Mouse (Mus musculus) limb, embryonic 11.5 days (tissue): ENCODE results near the gene Rai14. TPM values are rescaled to one million over a fixed set of nuclear protein-coding genes. Genes with fewer than 3 reads are reported as not detected.

ENCODE experiments used
- ATAC-seq: fragments of 200-750 bp; cut with Nextera tagmentation; 2 replicates; pipeline ENCODE4 v1.8.0; 2017; ENCODE audit warnings: low read depth; ENCODE audit not compliant: insufficient number of reproducible peaks, low FRiP score, low TSS enrichment
- DNase-seq: peaks from one replicate; pipeline ENCODE4 v3.0.0-alpha.2; 2015; ENCODE audit warnings: low spot score
- H3K27ac ChIP-seq: fragments of 300-500 bp; sonication (generic); replicated peaks from 2 replicates; pipeline ENCODE4 v1.5.1; 2014; ENCODE audit warnings: low read depth, mild to moderate bottlenecking, low read length
- H3K27me3 ChIP-seq: fragments of 300-500 bp; sonication (generic); 2 replicates; pipeline ENCODE4 v1.6.1; 2014; ENCODE audit warnings: mild to moderate bottlenecking, low read length, mixed read lengths; ENCODE audit not compliant: control insufficient read depth, insufficient read depth
- H3K36me3 ChIP-seq: fragments of 300-500 bp; sonication (generic); 2 replicates; pipeline ENCODE4 v1.6.1; 2014; ENCODE audit warnings: mild to moderate bottlenecking, low read length, moderate library complexity, mixed read lengths; ENCODE audit not compliant: control insufficient read depth, insufficient read depth
- H3K4me1 ChIP-seq: fragments of 300-500 bp; sonication (generic); 2 replicates; pipeline ENCODE4 v1.6.1; 2014; ENCODE audit warnings: low read length, mixed read lengths; ENCODE audit not compliant: control insufficient read depth, insufficient read depth
- H3K4me2 ChIP-seq: fragments of 300-500 bp; sonication (generic); 2 replicates; pipeline ENCODE4 v1.6.1; 2014; ENCODE audit warnings: low read depth, mild to moderate bottlenecking, moderate library complexity; ENCODE audit not compliant: severe bottlenecking
- H3K4me3 ChIP-seq: fragments of 300-500 bp; sonication (generic); 2 replicates; pipeline ENCODE4 v1.5.1; 2014; ENCODE audit warnings: low read depth, low read length
- H3K9ac ChIP-seq: fragments of 300-500 bp; sonication (generic); 2 replicates; pipeline ENCODE4 v1.6.1; 2014; ENCODE audit warnings: mild to moderate bottlenecking, low read length
- H3K9me3 ChIP-seq: fragments of 300-500 bp; sonication (generic); 2 replicates; pipeline ENCODE4 v1.6.1; 2016; ENCODE audit warnings: low read length; ENCODE audit not compliant: control insufficient read depth
- WGBS: fragments of 180-500 bp; shearing (Covaris S2); extraction: QIAGEN DNeasy Blood & Tissue Kit; methylation state at CpG from one replicate; pipeline ENCODE4 v1.1.7; 2014; 5-methylcytosine and 5-hydroxymethylcytosine counted together
- polyA plus RNA-seq: library from polyadenylated mRNA; unstranded; fragments of >200 nt; fragmentation: Nextera tagmentation; extraction: Ambion mirVana; gene quantifications from 2 replicates; pipeline ENCODE4 v1.2.1, GENCODE M21; 2014

Gene Rai14
- polyA plus RNA-seq, 1 experiment from 2014 or later, result 70.8 TPM

DNA sequence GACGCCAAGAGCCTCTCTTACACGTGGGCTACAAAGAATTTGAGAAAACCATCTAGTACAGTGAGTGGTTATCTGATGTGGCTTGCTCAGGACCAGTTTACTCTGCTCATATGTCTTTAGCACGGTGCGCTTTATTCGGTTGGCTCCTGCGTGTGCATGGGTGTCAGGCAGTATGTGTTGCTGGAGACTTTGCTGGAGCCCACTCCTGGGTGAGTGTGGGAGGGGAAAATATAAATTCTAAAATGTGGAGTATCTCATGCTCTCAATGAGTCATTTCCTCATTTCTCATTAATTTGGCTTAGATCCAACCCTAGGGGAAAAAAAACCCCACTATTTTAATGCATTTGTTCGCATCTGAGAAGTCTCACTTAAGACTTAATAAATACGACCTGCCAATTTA is 33.2 kb upstream of the Rai14 start:
- DNase-seq, result no peak

DNA sequence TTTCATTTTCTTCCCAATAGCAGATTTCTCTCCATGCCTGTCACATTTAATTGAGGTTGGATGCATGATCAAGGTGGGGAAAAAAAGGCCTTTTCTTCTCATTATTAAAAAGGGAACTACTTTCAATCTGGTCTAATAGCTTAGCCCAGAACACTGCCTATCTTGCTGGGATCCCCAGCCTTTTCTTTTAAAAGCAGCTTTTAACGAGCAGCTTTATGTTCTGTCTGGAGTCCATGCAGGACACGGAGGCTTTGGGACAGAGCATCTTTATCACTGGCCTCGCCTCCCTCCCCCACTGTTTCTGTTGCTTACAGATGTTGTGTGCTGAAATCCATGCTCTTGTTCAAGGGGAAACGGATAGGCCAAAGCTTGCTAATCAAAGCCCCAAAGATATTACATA is 32.8 kb upstream of the Rai14 start:
- DNase-seq (no peak), ATAC-seq (no peak)
- Histone ChIP-seq H3K27me3 (no peaks in the 10 kb centered on the region), H3K9me3 (no peaks in the 10 kb centered on the region), H3K4me1 (0 out of 2 replicates have a peak, but pooled peaks cover 5% of the 10 kb centered on the region), H3K4me2 (0 out of 2 replicates have a peak overlapping the region, but pooled peaks have one; percentile 7), H3K9ac (0 out of 2 replicates have a peak overlapping the region, but pooled peaks have one; percentile 22), H3K27ac (no peak overlapping the region), H3K4me3 (no peak overlapping the region), H3K36me3 (no peaks in the 10 kb centered on the region)
- 29% methylated on average over 4 of the region's 4 CpGs for WGBS

More for the DNA sequence above, 33.2 kb upstream of the Rai14 start:
- Histone ChIP-seq H3K4me2 (0 out of 2 replicates have a peak overlapping the region, but pooled peaks have one; percentile 7), H3K9me3 (no peaks in the 10 kb centered on the region), H3K9ac (0 out of 2 replicates have a peak overlapping the region, but pooled peaks have one; percentile 22), H3K27ac (0 out of 2 replicates have a peak overlapping the region, but pooled peaks have one; percentile 8), H3K4me3 (no peak overlapping the region), H3K27me3 (no peaks in the 10 kb centered on the region), H3K36me3 (no peaks in the 10 kb centered on the region), H3K4me1 (0 out of 2 replicates have a peak, but pooled peaks cover 5% of the 10 kb centered on the region)
- ATAC-seq, result no peak
- WGBS, result 75% methylated on average over 8 of the region's 8 CpGs

DNA sequence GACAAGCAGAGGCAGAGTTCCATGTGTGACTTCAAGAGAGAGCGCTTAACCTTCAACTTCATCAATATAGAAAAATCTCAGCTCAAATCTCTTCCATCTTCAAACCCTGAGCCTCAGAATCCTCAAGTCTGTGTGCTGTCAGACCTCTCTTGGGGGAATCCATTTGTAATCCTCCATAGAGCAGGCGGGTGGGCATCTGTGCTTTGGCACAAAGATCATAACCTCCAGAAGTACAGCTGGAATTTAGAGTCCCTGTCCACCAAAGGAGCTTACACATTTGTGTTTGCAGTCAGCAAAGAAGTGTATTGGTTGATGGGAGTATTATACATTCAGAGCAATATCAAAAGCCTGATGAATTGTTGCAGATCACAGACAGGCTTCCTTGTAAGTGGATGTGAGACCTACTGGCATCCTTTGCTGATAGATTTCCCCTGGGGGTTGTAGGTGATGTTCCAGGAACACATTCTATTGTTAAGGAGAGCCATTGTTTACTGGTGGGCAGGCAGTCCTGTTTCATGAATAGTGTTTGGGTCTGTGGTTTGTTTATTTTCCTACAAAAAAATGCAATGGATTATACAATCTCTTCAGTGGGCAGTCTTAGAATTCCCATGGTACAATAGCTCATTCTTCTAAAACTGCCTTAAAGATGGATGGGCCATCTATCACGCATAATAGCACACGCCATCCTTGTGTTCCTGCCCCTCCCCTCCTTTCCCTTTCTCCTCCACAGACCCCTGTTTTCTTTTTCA is 32.1 kb upstream of the Rai14 start:
- 81% methylated on average over 4 of the region's 4 CpGs for WGBS
- Histone ChIP-seq H3K36me3 (no peaks in the 10 kb centered on the region), H3K4me1 (0 out of 2 replicates have a peak, but pooled peaks cover 5% of the 10 kb centered on the region), H3K9me3 (no peaks in the 10 kb centered on the region), H3K9ac (no peak overlapping the region), H3K4me3 (no peak overlapping the region), H3K27ac (no peak overlapping the region), H3K27me3 (no peaks in the 10 kb centered on the region), H3K4me2 (no peak overlapping the region)
- DNase-seq (no peak), ATAC-seq (no peak)

DNA sequence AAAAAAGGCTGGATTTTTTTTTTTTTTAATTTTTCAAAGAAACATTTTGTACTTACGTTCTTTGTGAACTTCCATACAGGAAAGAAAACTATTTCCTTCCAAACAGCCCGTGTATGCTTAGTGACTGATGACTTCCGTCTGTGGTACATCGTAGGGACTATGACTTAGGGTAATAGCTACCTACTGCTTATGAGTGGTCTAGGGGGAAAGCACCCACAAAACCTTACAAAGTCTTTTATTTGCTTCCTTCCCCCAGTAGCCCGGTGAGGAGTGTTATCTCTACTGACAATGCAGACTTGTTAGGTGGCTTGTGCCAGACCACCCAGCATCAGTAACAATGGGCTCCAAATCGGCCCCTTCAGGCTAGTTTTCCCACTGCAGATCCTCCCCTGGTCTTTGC is 28.0 kb upstream of the Rai14 start:
- 82% methylated on average over 6 of the region's 6 CpGs for WGBS
- ATAC-seq (no peak), DNase-seq (no peak)
- no peak overlapping the region for H3K27ac ChIP-seq
- no peak overlapping the region for H3K4me3 ChIP-seq
- no peak overlapping the region for H3K9ac ChIP-seq
- H3K4me1 ChIP-seq, result 0 out of 2 replicates have a peak, but pooled peaks cover 3% of the 10 kb centered on the region
- no peaks in the 10 kb centered on the region for H3K27me3 ChIP-seq
- no peaks in the 10 kb centered on the region for H3K36me3 ChIP-seq
- no peak overlapping the region for H3K4me2 ChIP-seq
- no peaks in the 10 kb centered on the region; the same call in 1 of the 2 replicates for H3K9me3 ChIP-seq

DNA sequence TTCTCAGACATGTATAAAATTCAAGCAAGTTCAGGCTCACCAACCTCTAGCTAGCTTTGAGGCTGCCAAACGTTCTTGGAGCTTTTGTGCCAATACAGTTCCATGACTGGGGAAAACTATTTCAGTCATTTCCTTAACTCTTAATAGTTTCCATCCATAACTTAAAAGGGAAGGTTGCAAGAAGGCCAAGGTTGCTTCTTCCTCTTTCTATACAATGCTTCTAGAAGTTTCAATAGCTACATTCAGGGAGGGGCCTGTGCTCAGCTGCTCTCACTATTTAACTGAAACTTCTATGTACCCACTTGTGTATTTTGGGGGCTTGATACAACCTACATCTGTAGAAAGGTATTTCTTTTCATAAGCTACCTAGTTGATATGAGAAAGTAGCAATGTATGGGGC is 24.9 kb upstream of the Rai14 start:
- Histone ChIP-seq H3K27me3 (no peaks in the 10 kb centered on the region), H3K36me3 (no peaks in the 10 kb centered on the region), H3K4me3 (no peak overlapping the region), H3K9ac (no peak overlapping the region), H3K27ac (no peak overlapping the region), H3K4me2 (no peak overlapping the region), H3K9me3 (no peaks in the 10 kb centered on the region; the same call in 1 of the 2 replicates), H3K4me1 (no peaks in the 10 kb centered on the region)
- ATAC-seq (no peak), DNase-seq (no peak)
- 56% methylated on average over 1 of the region's 1 CpGs for WGBS

DNA sequence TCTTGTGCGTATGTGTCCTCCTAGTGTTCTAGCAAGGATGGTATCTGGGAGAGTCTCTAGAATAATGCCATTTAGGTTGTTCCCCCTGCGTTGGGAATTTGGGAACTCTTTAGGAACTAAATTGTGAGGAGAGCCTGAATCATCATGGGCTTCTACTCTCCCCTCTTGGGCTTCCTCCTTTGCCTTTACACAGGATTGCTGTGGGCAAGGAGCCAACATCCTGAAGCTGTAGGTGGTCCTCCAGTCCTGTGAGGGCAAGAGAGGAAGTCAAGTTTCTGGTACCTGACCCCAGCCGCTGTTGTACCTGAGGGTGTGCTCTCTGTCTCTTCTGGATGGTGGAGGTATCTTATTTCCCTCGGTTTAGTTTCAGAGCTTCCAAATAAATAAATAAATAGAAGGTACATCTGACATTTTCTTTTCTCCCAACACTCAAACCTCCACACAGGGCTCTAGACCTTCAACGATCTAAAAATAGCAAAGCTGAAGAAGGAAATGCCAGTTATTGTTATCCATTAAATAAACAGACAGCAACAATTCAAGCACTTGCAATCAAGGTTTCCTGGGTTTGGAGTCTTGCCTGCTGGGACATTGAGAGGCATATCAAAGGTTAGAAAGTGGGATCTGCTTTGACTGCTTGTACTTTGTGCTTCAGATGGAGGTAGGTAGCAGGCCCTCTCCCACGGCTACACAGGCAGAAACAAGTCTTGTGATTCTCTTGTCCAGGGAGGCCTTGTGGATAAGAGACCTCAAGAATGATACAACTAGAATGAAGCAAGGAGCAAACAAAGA is 24.1 kb upstream of the Rai14 start:
- H3K27me3 ChIP-seq, result no peaks in the 10 kb centered on the region
- ATAC-seq (no peak), DNase-seq (no peak)
- no peak overlapping the region for H3K9ac ChIP-seq
- no peaks in the 10 kb centered on the region for H3K36me3 ChIP-seq
- H3K27ac ChIP-seq, result no peak overlapping the region
- H3K4me3 ChIP-seq, result no peak overlapping the region
- H3K4me1 ChIP-seq, result no peaks in the 10 kb centered on the region
- H3K4me2 ChIP-seq, result no peak overlapping the region
- H3K9me3 ChIP-seq, result no peaks in the 10 kb centered on the region; the same call in 1 of the 2 replicates
- WGBS, result 81% methylated on average over 6 of the region's 6 CpGs

DNA sequence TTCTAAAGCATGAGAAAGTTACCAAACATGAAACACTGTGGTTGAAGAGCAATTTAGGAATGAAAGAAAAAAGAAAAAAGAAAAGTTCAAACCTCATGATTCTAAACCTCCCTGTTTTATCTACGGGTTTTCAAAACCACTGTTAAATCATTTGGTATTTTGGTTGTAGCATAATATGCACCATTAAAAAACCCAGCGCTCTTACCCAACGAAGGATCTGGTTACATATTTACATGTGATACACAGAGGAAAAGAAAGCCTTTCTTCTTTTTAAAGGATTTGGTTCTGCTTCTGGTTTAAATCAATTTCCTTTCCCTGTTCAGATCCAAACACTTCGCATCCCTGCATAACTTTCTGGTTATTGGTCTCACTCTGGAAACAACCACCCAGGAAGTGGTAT is 21.5 kb upstream of the Rai14 start:
- WGBS, result 80% methylated on average over 4 of the region's 4 CpGs
- H3K4me2 ChIP-seq, result no peak overlapping the region
- H3K36me3 ChIP-seq, result no peaks in the 10 kb centered on the region
- no peak overlapping the region for H3K27ac ChIP-seq
- no peaks in the 10 kb centered on the region for H3K4me1 ChIP-seq
- no peaks in the 10 kb centered on the region; the same call in 1 of the 2 replicates for H3K9me3 ChIP-seq
- ATAC-seq (no peak), DNase-seq (no peak)
- H3K9ac ChIP-seq, result no peak overlapping the region
- no peak overlapping the region for H3K4me3 ChIP-seq
- H3K27me3 ChIP-seq, result no peaks in the 10 kb centered on the region

DNA sequence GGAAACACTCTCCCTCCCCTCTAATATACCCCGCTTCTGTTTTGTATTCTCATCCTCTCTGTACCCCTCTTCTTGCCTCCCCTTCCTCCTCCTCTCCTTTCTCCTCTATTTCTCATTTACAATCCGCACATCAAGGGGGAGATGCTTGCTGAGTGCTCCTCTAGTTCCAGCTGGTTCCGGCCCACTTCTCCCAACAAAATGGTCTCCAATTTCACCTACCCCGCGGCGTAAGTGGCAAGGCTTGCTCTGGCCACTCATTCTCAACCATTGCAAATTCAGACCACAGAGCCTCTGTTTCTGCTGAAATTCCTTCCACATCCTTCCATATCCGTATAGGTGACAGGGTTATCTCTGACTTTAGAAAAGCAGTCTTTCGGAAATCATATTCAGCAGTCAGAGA is 20.8 kb upstream of the Rai14 start:
- no peak overlapping the region for H3K4me3 ChIP-seq
- H3K36me3 ChIP-seq, result no peaks in the 10 kb centered on the region
- ATAC-seq (no peak), DNase-seq (no peak)
- no peak overlapping the region for H3K4me2 ChIP-seq
- WGBS, result 86% methylated on average over 8 of the region's 8 CpGs
- no peak overlapping the region for H3K27ac ChIP-seq
- no peaks in the 10 kb centered on the region for H3K4me1 ChIP-seq
- no peaks in the 10 kb centered on the region for H3K27me3 ChIP-seq
- no peaks in the 10 kb centered on the region; the same call in 1 of the 2 replicates for H3K9me3 ChIP-seq
- no peak overlapping the region for H3K9ac ChIP-seq
